ENCODE assay signal across 17 mouse cellular contexts in genomic region chr3:153395351-153395750, GRCm38 (mm10).
A peak's percentile ranks its signal among the peaks of the same experiment; 100 is the strongest.
DNase-seq lines count a peak whose midpoint lies in the region; ATAC-seq lines count a peak whose summit lies in the region.
"Had no signal": no experiment of that assay in that cellular context is flagged by ENCODE, and none has a peak within 500 bp of the region (broad histone marks: within the 10 kb centered on the region; RNA-seq: fewer than 3 reads in every experiment).

No protein-coding gene starts in this region.

- no peak for DNase-seq in frontal cortex, postnatal 10 days (ENCODE audit: low spot score in 2 of 2)
- DNase-seq in brain, adult 2 months (ENCODE audit: low read depth, low spot score) = peak; percentile 72
- DNase-seq in telencephalon, adult 2 months (ENCODE audit: low read depth, low spot score) = peak; percentile 58
- DNase-seq in ovary, postnatal 14 days (ENCODE audit: low spot score) = no peak
- DNase-seq: adrenal gland, adult 2 months; adrenal gland, adult 8-10 months; adrenal gland, postnatal 10 days; adrenal gland, postnatal 14 days; adrenal gland, postnatal 25 days; adrenal gland, postnatal 36 days; B cell, adult 2 months; cerebellum, adult 11 months; cerebellum, adult 8-10 months had no signal

- ATAC-seq in frontal cortex, adult (ENCODE audit: low TSS enrichment) = peak; percentile 82
- ATAC-seq in activated CD4-positive, CD25-positive, alpha-beta regulatory T cell, adult 4 months = no peak
- ATAC-seq: CD4-positive, CD25-positive, alpha-beta regulatory T cell, adult 4 months; Patski had no signal

Comparison
In these comparisons a context has a peak if more than half of its experiments do, and no peak if none do; other contexts are left out.
1. DNase-seq: peak in brain, adult 2 months (single experiment) and telencephalon, adult 2 months (single experiment); none in frontal cortex, postnatal 10 days (0 of 2) and ovary, postnatal 14 days (single experiment).